ENCODE assay signal across 9 mouse cellular contexts in genomic region chr9:95406571-95407561, GRCm38 (mm10). TPM values are rescaled to one million over a fixed set of nuclear protein-coding genes. Genes with fewer than 3 reads are reported as not detected.
DNase-seq lines count a peak whose midpoint lies in the region; ATAC-seq and TF ChIP-seq lines count a peak whose summit lies in the region.
"Had no signal": no experiment of that assay in that cellular context is flagged by ENCODE, and none has a peak within 500 bp of the region (broad histone marks: within the 10 kb centered on the region; RNA-seq: fewer than 3 reads in every experiment).

Chst2 (minus strand) TSS chr9:95406722.

- H3K4me3 ChIP-seq in C2C12 (ENCODE audit: insufficient read depth, poor library complexity, severe bottlenecking) = peak within 1 kb of the TSS; percentile 60
- peak within 1 kb of the TSS; percentile 81 for H3K4me3 ChIP-seq in forebrain, embryonic 13.5 days
- peak within 1 kb of the TSS; percentile 71 for H3K4me3 ChIP-seq in heart, postnatal 0 days (ENCODE audit: low read depth, low read length)
- H3K4me3 ChIP-seq in liver, embryonic 13.5 days (replicated peaks) = peak within 1 kb of the TSS; percentile 53
- peak within 1 kb of the TSS; percentile 63 for H3K4me3 ChIP-seq in neural tube, embryonic 11.5 days (ENCODE audit: low read depth, low read length)

- peaks cover 24% of the 10 kb centered on the region for H3K4me1 ChIP-seq in forebrain, embryonic 13.5 days
- 0 out of 2 replicates have a peak, but pooled peaks cover 16% of the 10 kb centered on the region for H3K4me1 ChIP-seq in heart, postnatal 0 days (ENCODE audit: control insufficient read depth, insufficient read depth)
- peaks cover 10% of the 10 kb centered on the region; the same call in 1 of the 2 replicates for H3K4me1 ChIP-seq in liver, embryonic 13.5 days (replicated peaks)
- H3K4me1 ChIP-seq in neural tube, embryonic 11.5 days (ENCODE audit: control insufficient read depth, insufficient read depth, low read length) = peaks cover 6% of the 10 kb centered on the region; the same call in 1 of the 2 replicates

- H3K27me3 ChIP-seq in C2C12 (ENCODE audit: control insufficient read depth, insufficient read depth, insufficient read length) = no peaks in the 10 kb centered on the region
- 0 out of 2 replicates have a peak, but pooled peaks cover 5% of the 10 kb centered on the region for H3K27me3 ChIP-seq in forebrain, embryonic 13.5 days
- peaks cover 60% of the 10 kb centered on the region for H3K27me3 ChIP-seq in heart, postnatal 0 days (ENCODE audit: control insufficient read depth, insufficient read depth, low read length)
- H3K27me3 ChIP-seq in liver, embryonic 13.5 days = peaks cover 78% of the 10 kb centered on the region
- H3K27me3 ChIP-seq in neural tube, embryonic 11.5 days (ENCODE audit: control insufficient read depth, insufficient read depth, low read length) = no peaks in the 10 kb centered on the region

- WGBS in forebrain, embryonic 13.5 days = under 1% methylated on average over 94 of the region's 102 CpGs
- WGBS in heart, postnatal 0 days = under 1% methylated on average over 84 of the region's 102 CpGs
- under 1% methylated on average over 85 of the region's 102 CpGs for WGBS in liver, embryonic 13.5 days (ENCODE audit: insufficient replicate concordance)
- under 1% methylated on average over 94 of the region's 102 CpGs for WGBS in neural tube, embryonic 11.5 days

- peak within 1 kb of the TSS; percentile 87 for H3K27ac ChIP-seq in forebrain, embryonic 13.5 days
- peak within 1 kb of the TSS; percentile 54 for H3K27ac ChIP-seq in heart, postnatal 0 days (ENCODE audit: low read depth)
- no peak within 1 kb of the TSS for H3K27ac ChIP-seq in liver, embryonic 13.5 days
- peak within 1 kb of the TSS; percentile 72 for H3K27ac ChIP-seq in neural tube, embryonic 11.5 days (ENCODE audit: low read depth, low read length)

- H3K9me3 ChIP-seq in forebrain, embryonic 13.5 days (replicated peaks) = no peaks in the 10 kb centered on the region
- H3K9me3 ChIP-seq in heart, postnatal 0 days (replicated peaks; ENCODE audit: control insufficient read depth, low read length) = no peaks in the 10 kb centered on the region
- H3K9me3 ChIP-seq in liver, embryonic 13.5 days (replicated peaks) = no peaks in the 10 kb centered on the region
- no peaks in the 10 kb centered on the region for H3K9me3 ChIP-seq in neural tube, embryonic 11.5 days (ENCODE audit: control insufficient read depth, low read length)

- peaks cover 24% of the 10 kb centered on the region for H3K36me3 ChIP-seq in C2C12 (ENCODE audit: control insufficient read depth, insufficient read depth)
- no peaks in the 10 kb centered on the region for H3K36me3 ChIP-seq in forebrain, embryonic 13.5 days (ENCODE audit: poor library complexity, severe bottlenecking)
- no peaks in the 10 kb centered on the region for H3K36me3 ChIP-seq in heart, postnatal 0 days (replicated peaks; ENCODE audit: control insufficient read depth, insufficient read depth, low read length)
- H3K36me3 ChIP-seq in liver, embryonic 13.5 days = no peaks in the 10 kb centered on the region
- 0 out of 2 replicates have a peak, but pooled peaks cover 3% of the 10 kb centered on the region for H3K36me3 ChIP-seq in neural tube, embryonic 11.5 days (ENCODE audit: control insufficient read depth, insufficient read depth, low read length)
- H3K36me3 ChIP-seq: G1E had no signal

- H3K79me3 ChIP-seq in C2C12 (ENCODE audit: low read depth) = peaks cover 21% of the 10 kb centered on the region

- peaks cover 42% of the 10 kb centered on the region for H3K79me2 ChIP-seq in C2C12 (ENCODE audit: control insufficient read depth, insufficient read depth)

- DNase-seq in brain, embryonic 18.5 days (ENCODE audit: low read depth, low spot score) = peak; percentile 72
- DNase-seq in heart, postnatal 0 days (ENCODE audit: low spot score) = peak; percentile 47
- DNase-seq in kidney, postnatal 25 days = peak; percentile 82 to 91
- DNase-seq in liver, embryonic 13.5 days = no peak
- DNase-seq in neural tube, embryonic 11.5 days (ENCODE audit: low spot score) = peak; percentile 92
- DNase-seq in testis, postnatal 14 days (ENCODE audit: low spot score) = peak; percentile 76

- TF ChIP-seq EP300 in heart, postnatal 0 days (IDR thresholded peaks at IDR 0.05; ENCODE audit: low read depth) = no peak

- no peak for TF ChIP-seq CTCF in C2C12 (IDR thresholded peaks at IDR 0.05; ENCODE audit: control insufficient read depth, insufficient read depth, insufficient read length)
- no peak; the same call in 1 of the 2 replicates for TF ChIP-seq CTCF in heart, postnatal 0 days (IDR thresholded peaks at IDR 0.05; ENCODE audit: low read depth)

- ATAC-seq in forebrain, embryonic 13.5 days = peak; percentile 96
- peak; percentile 89 for ATAC-seq in heart, postnatal 0 days (ENCODE audit: insufficient read depth, low read depth)
- peak; percentile 74 for ATAC-seq in liver, embryonic 13.5 days (ENCODE audit: low read depth)
- ATAC-seq in neural tube, embryonic 11.5 days (ENCODE audit: insufficient read depth, low FRiP score, low TSS enrichment) = peak; percentile 88

- peak within 1 kb of the TSS; percentile 72 for H3ac ChIP-seq in C2C12 (ENCODE audit: control insufficient read depth, insufficient read length, low read depth)

- H3K9ac ChIP-seq in forebrain, embryonic 13.5 days = peak within 1 kb of the TSS; percentile 91
- H3K9ac ChIP-seq in heart, postnatal 0 days (replicated peaks; ENCODE audit: low read depth, low read length) = peak within 1 kb of the TSS; percentile 52
- 0 out of 2 replicates have a peak within 1 kb of the TSS, but pooled peaks have one; percentile 26 for H3K9ac ChIP-seq in liver, embryonic 13.5 days
- H3K9ac ChIP-seq in neural tube, embryonic 11.5 days (ENCODE audit: low read length) = peak within 1 kb of the TSS; percentile 80

- H3K4me2 ChIP-seq in forebrain, embryonic 13.5 days = peak within 1 kb of the TSS; percentile 99
- H3K4me2 ChIP-seq in heart, postnatal 0 days (ENCODE audit: low read depth, low read length) = peak within 1 kb of the TSS; percentile 98
- H3K4me2 ChIP-seq in liver, embryonic 13.5 days = peak within 1 kb of the TSS; percentile 70
- peak within 1 kb of the TSS; percentile 95 for H3K4me2 ChIP-seq in neural tube, embryonic 11.5 days (ENCODE audit: low read depth)

TF ChIP-seq in C2C12, 6 proteins besides CTCF, POLR2A, EP300 and RAD21:
- no peak for TF ChIP-seq MYOG (IDR thresholded peaks at IDR 0.05; ENCODE audit: control insufficient read depth, extremely low read depth, insufficient read length)
- TF ChIP-seq FOSL1 (IDR thresholded peaks at IDR 0.05; ENCODE audit: insufficient read depth, low read length, poor library complexity, severe bottlenecking) = no peak
- no peak for TF ChIP-seq USF1 (IDR thresholded peaks at IDR 0.05; ENCODE audit: low read depth)
- TF ChIP-seq MAX (IDR thresholded peaks at IDR 0.05) = no peak
- TF ChIP-seq CEBPB (IDR thresholded peaks at IDR 0.05; ENCODE audit: low read depth) = no peak
- no peak for TF ChIP-seq MYOD1 (IDR thresholded peaks at IDR 0.05; ENCODE audit: control insufficient read depth, insufficient read length, low read depth)

RNA-seq across cellular contexts. Expression of gene Chst2, which starts in this region (rescaled TPM):
- 45.5 TPM for polyA plus RNA-seq in C2C12 (2012; fragmentation: generic; extraction: Trizol)
- 8.8 and 9.6 TPM in 2 replicates for polyA plus RNA-seq in forebrain, embryonic 13.5 days (2015; fragmentation: Nextera tagmentation; extraction: Ambion mirVana)
- total RNA-seq in heart, postnatal 0 days (2014; rRNA removed; ENCODE audit: low replicate concordance) = 2.6 and 2.8 TPM in 2 replicates
- 0.85 and 0.93 TPM in 2 replicates for polyA plus RNA-seq in heart, postnatal 0 days (2015; fragmentation: Nextera tagmentation; extraction: Ambion mirVana)
- 0.39 and 0.42 TPM in 2 replicates for polyA plus RNA-seq in liver, embryonic 13.5 days (2015; fragmentation: Nextera tagmentation; extraction: Ambion mirVana)
- 8.2 and 8.7 TPM in 2 replicates for polyA plus RNA-seq in neural tube, embryonic 11.5 days (2014; fragmentation: Nextera tagmentation; extraction: Ambion mirVana)
- polyA plus RNA-seq: G1E had no signal

Comparison
In these comparisons a context has a peak if more than half of its experiments do, and no peak if none do; other contexts are left out.
1. Peak in ATAC-seq, H3K4me3 ChIP-seq, H3K9ac ChIP-seq and H3K4me2 ChIP-seq in liver, embryonic 13.5 days; RNA of the gene not detected or under 1 TPM.
2. H3K9ac ChIP-seq: peak in every context shown above with its lines; median percentile 91 in forebrain, embryonic 13.5 days; 80 in neural tube, embryonic 11.5 days; 52 in heart, postnatal 0 days; 26 in liver, embryonic 13.5 days.